Mouse (Mus musculus): ENCODE measurements at regions not wholly inside any gene's neighbourhood (a gene's known extent, or its start where the extent isn't known, plus 50 kb on each side); places are given as distances from the start of the nearest gene placed in this dataset.

DNA sequence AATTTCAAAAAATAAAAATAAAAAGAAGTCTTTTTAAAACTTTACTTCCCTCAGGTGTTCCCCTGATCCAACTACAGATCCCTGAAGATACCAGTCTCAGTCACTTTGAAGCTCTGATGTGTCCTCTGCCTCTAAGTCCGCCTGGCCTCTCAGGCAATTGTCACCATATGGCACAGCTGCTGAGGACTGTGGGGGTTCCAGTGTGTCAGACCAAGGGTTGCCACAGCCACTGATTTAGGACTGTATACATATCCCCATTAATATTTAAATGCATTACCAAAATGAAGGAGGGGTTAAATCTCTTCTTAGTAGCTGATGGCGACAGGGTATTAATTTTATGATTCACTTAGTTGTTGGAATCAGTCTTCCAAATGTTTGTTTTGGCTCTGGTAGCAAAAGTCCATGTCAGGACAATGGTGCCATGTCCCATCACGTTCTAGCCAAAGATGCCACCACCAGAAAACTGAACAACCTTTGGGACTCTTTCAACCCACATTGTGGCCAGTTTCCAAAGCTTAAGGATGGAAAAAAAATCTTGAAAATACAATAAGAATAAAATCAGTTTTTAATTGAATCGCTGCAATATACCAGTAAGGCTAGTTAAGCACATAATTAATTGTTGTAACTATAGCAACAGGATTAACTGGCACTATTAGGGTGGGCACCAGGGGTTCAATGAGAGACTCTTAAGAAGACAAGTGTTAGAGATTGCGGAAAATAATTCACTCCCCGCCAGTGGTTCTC lies 62.5 kb downstream of the Arrdc4 start:
- no peak for DNase-seq (ENCODE audit: low read depth, low spot score)

DNA sequence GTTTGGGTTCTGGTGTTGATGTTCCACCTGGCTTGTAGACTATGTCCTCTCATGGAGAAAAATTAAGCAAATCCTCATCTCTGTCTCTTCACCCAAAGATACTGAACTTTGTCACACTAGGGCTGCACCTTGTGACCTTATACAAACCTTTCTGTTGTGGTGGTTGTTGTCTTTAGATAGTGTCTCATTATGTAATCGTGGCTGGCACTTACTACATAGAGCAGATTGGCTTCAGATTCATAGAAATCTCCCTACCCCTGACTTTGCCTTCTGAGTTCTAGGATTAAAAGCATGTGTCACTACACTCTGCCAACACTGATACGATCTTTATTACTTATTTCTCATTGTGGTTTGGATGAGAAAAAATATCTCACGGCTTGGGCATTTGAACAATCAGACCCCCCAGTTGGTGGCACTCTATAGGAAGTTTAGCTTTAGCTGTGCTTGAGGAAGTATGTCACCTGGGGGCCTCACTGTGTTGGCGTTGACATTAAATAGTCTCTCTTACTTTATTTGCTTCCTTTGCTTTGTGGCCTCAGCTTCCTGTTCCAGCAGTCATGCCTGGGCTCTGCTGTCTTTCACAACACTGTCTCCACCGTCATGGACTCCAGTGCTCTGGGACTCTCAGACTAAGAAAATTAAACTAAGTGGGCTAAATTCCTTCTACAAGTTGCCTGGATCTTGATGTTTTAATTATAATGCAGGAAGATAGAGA lies 66.0 kb downstream of the Arrdc4 start:
- DNase-seq (ENCODE audit: low read depth, low spot score): peak; percentile 16

DNA sequence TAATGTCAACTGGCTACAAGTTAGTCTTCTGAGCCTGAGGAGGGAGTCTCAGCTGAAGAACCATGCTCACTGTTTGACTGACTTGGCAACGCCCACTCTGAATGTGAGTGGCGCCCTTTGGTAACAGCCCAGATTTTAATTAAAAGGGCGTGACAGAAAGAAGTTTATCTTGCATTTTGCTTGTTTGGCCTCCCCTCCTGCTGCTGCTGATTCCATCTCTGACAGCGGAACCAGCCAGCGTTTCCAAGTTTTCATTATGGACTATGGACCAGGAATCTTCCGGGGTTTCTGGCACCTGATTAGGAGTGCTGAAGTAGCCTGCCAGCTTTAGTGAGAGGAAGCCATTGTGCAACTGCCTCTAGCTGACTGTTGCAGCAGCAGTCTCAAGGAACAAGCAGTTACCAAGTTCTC lies 66.7 kb downstream of the Arrdc4 start:
- DNase-seq (ENCODE audit: low read depth, low spot score): no peak

DNA sequence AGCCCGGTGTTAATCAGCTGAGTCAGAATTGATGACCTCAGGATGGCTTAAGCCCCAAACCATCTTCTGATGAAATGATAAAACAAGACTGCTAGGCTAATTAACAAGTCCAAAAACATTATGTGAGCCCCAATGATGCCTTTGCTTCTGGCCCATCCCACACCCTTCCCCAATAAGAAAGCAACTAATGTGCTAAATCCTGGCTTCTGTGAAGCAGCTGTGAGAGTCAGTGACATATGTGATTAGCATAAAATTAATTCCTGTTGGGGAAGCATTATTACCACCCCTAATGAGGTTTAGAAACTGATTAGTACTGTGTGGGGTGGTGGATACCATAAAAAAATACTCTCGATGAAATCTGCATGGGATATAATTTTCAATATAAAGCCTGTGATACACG lies 69.3 kb downstream of the Arrdc4 start:
- no peak for DNase-seq (ENCODE audit: low read depth, low spot score)

DNA sequence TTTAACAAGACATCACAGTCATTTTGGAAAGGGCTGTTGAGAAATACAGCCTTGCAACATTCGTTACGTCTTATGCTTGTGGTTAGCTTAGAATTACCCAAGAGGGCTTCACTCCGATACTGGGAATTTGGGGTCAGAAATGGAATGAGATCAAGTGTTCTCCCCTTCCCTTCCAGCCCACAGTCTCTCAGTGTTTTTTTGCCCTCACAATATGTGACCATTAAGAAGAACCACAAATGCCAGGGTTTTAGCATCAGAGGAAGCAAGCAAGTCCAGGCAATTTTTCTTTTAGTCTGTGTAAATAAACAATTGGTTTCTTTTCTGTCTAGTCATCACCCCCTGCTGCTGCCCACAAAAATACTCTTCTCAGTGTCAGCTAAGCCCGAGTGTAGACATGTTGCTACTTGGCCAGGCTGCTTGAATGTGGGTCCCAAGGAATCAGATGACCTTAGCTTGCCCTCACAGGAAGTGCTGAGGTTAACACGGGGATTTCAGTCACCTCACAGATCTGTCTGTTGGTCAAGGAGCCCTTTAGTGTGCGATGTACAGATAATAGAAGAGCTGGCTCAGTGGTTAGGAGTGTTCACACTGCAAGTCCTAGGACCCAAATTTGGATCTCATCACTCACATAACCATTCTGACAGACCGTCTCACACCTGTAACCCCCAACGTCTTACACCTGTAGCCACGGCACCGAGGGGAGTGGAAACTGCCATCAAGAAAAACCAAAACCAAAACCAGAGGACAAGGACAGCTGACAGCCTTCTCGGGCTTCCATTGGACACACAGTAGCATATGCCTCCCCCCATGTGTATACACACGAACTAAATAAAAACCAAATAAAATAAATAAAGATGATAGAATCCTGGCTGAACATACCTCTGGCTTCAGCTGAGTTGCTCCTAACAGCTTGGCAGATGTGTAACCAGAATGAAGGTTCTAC lies 81.0 kb downstream of the Arrdc4 start:
- DNase-seq (ENCODE audit: low read depth, low spot score): peak; percentile 15

DNA sequence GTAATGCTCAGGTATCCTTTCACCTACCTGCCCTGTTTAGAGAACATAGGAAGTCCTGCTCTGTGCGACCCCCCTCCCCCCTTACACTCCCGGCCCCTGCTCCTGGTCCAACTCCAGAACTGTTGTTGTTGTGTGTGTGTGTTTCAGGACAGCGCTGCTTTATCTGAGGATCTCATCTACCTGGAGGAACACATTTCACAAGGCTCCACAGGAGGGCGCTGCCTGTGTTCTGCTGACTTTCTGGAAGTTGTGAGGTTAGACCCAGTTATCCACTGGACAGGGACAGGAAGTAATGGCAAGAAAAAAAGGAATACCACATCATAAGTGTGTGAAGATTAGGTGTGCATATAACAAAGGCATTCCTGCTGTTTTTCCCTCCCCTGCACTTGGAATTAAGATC lies 81.8 kb downstream of the Arrdc4 start:
- peak; percentile 17 for DNase-seq (ENCODE audit: low read depth, low spot score)

DNA sequence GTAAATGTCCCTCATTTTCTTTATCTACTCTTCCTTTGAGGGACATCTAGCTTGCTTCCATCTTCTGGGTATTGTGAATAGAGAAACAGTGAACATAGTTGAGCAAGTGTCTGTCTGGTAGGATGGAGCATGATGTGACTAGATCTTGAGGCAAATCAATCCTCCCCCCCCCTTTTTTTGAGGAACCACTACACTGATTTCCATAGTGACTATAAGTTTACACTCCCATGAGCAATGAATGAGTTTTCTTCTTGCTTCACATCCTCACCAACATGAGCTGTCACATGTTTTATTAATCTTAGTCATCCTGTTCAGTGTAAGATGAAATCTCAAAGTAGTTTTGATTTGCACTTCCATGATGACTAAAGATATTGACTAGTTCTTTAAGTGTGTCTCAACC lies 92.7 kb downstream of the Arrdc4 start:
- DNase-seq (ENCODE audit: low read depth, low spot score): no peak

DNA sequence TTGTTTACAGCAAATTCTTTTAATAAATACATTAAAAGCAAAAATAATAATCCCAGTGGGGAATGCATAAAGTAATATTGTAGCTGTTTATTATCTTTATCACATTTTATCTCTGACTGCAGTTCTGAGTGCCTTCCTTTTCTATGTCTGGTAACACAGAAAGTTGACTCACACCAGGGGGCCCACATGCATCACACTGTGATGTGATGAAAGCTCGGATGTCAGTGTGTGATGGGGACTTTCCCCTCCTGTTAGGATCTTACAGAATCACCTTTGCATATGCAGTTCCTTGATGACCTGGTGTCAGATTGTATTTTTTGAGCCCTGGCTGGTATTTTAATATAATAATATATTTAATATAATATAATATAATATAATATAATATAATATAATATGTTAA lies 95.5 kb downstream of the Arrdc4 start:
- peak; percentile 43 for DNase-seq (ENCODE audit: low read depth, low spot score)

DNA sequence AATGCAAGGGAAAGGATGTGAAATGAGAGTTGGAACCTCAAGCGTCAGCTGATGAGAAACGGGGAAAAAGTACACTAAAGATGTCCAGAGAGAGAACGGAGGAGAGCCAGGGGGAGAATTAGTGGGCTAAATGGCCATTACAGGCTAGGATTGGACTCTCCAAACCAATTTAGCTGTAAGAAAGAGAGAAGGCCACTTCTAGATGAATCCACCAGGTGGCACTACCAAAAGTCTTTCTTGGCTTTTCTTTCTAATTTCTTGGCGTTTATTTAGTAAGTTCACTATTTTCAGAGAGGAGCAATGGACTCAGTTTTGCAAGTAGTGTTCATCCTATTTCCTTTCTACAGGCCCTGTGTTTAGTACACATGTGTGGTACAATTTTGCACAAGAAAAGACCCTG lies 97.6 kb downstream of the Arrdc4 start:
- DNase-seq (ENCODE audit: low read depth, low spot score): peak; percentile 9

DNA sequence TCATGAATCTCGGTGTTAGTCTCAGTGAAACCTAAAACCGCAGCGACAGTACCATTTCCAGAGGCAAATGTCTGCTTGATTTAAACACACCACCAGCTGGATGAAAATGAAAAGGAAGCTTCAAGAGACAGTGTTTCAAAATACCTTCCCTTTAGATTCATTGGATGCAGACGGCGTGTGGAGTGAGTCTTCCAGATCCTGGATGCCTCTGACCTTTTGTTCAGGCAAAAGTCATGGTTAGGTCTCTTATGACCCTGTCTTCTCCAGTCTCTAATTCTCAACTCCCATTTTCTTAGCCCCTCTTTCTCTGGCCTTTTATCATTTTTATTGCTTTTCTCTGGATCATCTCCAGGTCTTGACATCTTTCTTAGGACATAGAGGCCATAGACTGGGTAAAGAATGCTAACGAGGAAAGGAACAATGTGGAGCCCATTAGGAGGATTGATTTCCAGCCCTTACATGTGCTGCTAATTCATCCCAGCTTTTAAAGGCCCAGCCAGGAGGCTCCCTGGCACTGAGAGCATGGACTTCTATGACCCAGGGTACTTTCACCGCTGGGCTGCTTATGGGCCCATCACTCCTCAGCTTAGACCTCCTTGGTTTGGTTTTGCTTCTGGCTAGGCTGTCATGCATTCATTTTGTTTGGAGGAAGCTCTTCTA lies 111.4 kb downstream of the Arrdc4 start:
- DNase-seq (ENCODE audit: low read depth, low spot score): no peak

DNA sequence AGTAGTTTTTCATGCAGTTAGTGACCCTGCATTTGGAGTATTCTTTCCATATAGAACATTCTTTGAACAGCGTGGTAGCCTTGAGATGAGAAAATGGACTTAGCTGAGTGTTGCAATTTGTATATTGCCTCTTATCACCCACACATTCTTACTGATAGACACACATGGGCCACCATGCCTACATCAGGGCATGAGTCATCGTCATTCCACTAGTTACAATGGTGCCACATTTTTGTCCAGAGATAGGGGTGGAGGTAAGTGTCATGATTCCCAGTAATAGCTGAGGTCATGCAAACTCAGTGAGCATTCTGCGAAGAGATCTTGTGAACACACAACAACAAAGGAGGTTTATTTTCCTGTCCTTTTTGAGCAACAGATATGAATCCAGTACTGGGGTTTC lies 128.0 kb downstream of the Arrdc4 start:
- DNase-seq (ENCODE audit: low read depth, low spot score): no peak

DNA sequence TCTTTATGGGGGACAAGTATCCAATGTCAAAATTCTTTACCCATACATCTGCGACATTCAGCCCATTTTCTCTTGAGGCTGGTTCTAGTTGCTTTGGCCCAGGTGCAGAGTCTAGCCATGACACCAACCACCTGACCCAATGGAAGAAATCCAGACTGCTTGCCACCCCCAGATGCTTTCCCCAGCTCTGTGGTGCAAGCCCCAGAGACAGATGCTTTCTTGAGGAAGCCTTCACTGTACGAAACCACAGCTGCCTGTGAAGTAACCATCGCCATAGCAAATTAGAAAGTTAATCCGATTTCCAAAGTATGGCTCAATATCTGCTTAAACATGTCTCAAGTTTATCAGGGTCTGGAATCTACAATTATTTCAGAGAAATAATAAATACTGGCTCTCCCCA lies 138.5 kb downstream of the Arrdc4 start:
- DNase-seq (ENCODE audit: low read depth, low spot score): no peak

DNA sequence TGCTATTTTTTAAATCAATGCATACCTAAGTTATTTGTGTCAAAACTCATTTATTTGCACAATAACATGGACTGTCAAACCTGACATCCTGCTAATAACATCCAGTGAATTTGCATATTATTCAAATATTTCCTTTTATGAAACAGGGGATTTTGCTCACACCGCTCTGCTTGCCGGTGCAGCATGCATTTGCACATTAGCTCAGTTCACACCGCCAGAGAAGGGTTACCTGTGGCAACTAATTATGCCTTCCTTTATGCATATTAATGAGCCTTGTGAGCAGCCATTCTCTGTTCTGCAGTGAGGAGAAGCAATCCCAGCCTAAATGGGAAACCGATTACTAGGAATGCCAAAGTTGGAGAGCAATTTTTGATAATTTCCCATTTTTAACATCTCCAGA lies 141.9 kb downstream of the Arrdc4 start:
- DNase-seq (ENCODE audit: low read depth, low spot score): no peak

DNA sequence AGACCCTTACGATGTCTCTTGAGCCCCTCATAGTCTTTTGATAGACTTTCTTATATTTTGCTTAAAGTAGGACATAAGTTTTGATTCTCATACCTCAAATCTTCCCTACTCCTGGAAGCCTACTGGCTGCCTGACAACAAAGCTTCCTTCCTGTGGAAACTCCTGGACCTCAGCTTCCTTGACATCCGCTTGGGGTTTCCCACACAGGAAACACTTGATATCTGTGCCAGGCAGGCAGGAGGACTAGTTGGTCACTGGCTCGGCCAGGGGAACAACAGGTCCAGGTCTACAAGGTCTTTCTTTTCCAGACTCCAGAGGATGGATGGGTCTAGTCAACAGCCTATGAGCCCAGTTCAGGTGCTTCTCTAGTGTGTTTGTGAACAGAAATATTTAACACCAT lies 142.8 kb downstream of the Arrdc4 start:
- no peak for DNase-seq (ENCODE audit: low read depth, low spot score)

DNA sequence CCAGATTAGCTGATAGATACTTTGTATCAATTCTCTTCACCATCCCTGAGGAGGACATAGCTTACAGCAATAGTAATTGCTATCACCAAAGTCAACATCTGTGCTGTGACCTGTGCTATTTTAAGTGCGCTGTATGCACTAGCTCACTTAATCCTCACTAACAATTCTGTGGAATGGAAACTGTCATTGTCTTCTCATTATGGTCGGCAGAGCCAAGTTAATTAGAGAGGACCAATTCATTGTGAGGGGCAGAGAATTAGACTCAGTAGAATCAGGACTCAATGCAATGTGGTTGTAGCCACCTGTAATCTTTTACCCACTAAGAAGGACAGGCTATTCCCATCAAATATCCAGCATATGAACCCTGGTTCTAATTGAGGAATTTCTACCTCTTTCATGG lies 145.3 kb downstream of the Arrdc4 start:
- no peak for DNase-seq (ENCODE audit: low read depth, low spot score)

DNA sequence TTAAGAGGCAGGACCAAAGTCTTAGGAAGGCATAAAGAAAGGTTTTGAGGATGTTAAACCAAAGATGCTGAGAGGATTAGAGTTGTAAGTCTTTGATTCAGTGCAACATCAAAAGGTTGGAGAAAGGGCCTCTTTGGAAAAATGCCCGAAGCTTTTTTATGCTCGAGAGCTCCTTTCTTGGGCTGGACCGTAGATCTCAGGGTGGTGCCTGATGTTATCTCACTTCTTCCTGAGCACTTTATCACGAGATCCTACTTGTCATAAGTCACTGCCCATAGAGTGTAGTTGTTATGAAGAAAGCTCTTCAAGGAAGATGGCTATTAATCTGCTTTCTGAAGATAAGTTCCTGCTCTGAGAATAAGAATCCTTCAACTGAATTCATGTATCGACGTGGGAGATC lies 147.0 kb downstream of the Arrdc4 start:
- DNase-seq (ENCODE audit: low read depth, low spot score): no peak

DNA sequence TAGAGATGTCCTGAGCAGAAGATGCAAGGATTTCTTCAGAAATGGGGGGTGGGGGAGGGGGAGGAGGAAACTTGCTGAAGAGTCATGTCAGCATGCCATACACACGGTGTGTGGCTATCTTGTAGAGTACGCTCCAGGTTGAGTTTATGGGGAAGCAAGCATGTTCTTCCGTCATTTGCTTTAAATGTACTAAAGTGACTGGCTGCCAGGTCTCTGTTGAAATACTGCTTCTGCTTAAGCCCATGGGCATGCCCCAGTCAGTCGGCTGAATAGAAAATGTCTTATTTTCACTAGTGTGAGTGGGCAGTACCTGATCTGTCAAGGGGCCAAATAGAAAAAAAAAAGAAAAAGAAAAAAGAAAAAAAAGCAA lies 155.0 kb downstream of the Arrdc4 start:
- no peak for DNase-seq (ENCODE audit: low read depth, low spot score)

DNA sequence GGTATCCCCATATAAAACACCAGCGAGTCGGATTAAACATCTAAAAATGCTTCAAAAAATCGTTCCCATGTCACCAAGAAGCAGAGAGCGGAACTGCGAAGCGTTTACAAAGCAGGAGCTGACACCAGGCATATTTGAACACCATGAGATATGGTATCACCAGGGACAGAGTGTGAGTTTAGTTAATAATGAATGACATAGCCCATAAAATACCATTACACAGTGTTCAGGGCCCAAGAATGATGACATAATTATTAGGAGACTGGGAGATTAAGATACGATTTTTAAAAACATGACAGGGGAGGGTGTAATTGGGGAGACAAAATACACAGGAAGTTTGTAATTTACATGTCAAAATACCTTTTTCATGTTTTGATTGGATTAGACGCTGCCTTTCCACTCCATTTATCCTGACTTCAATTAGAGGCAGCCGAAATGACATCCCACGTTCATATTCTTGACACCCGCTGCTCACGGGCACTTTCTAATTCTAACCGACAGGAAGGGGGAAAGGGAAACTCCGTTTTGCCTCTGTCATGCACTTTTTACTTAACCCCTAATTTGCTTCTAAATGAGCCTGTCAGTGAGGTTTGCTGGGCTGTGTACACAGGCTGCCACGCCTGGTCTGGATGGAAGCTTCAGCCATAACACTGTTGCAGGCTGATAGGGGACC lies 155.6 kb downstream of the Arrdc4 start:
- no peak for DNase-seq (ENCODE audit: low read depth, low spot score)

DNA sequence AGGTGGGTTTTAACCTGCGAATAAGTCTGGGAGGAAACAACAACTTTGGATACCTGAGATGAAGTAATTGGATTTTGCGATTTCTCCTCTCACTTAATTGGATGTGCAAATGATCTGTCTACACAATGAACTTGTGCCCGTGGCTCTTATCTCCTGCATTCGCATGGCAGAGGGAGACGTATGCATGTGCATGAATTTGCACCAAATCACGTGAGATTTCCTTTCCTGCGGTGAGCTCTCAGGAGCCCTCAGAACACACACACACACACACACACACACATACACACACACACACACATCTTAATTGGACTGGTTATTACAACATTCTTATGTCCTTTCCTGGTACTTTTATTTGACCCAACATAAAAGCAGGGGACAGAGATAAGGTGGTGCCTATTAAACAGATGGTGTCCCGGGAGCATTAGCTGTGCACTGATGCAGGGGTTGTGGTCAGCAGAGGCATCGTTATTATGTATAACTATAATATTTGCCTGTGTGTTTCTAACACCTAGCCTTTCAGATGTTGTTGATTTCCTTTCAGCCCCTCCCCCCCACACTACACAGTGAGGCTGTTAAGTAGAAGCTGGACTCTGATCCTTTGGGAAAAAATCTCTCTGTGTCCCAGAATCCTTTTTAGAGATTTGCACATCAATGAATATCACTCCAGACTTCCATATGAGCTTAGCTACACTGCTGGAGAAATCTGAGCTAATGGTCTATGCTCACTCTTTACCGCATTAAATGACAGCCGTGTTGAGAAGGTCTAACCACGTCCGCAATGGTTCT lies 166.3 kb downstream of the Arrdc4 start:
- no peak for DNase-seq (ENCODE audit: low read depth, low spot score)

DNA sequence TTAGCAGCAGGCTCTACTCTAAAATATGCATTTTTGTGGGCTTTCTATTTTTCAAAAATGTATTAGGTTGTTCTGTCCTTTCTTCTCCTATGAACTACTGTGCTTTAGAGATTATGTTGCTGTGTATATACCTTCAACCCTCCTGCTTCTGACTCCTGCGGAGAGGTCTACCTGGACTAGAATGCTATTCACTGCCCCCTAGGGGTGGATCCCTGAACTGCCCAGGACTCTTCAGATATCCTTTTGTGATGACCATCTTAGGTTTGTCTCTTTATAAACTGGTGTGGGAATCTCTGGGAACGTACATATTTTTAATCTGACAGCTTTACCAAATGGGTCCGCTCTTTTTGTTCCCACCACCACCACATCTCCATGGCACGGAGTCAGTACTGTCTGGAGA lies 168.4 kb downstream of the Arrdc4 start:
- DNase-seq (ENCODE audit: low read depth, low spot score): peak; percentile 48
